Mouse (Mus musculus) neutrophil, adult 5-6 weeks (primary cell): ENCODE results near the gene Sgsm1. TPM values are rescaled to one million over a fixed set of nuclear protein-coding genes. Genes with fewer than 3 reads are reported as not detected.

Source experiments
- ATAC-seq: fragments of 151-379, 151-347 bp; 2 replicates; pipeline ENCODE4 v1.8.0; 2017; ENCODE audit warnings: mild to moderate bottlenecking, moderate TSS enrichment; ENCODE audit not compliant: insufficient number of reproducible peaks, poor library complexity, low FRiP score, severe bottlenecking; ENCODE audit errors: extremely low read depth
- total RNA-seq: library from RNA; stranded (forward); fragments of 200-1000 nt; gene quantifications from 2 replicates; pipeline ENCODE4 v1.2.3, GENCODE M21; 2017

Gene Sgsm1
- total RNA-seq, 1 experiment from 2014 or later, result not detected

DNA sequence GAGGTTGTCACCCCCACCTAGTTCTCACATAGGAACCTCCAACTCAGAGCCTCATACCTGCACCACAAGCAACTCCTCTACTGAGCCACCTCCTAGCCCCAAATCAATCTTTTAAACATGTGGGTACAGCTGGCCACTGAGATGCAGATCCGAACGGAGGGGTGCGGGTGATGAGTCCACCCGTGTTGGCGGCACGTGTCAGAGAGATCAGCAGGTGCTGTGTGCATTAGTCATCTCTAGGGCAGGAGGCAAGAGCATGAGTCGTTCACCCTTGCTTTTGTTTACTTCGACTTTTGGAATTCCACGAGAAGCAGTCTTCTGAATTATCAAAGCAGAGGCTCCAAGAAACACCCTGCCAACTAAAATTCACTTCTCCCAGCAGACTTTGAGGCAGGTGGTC lies 106.4 kb downstream of the Sgsm1 start:
- no peak for ATAC-seq

DNA sequence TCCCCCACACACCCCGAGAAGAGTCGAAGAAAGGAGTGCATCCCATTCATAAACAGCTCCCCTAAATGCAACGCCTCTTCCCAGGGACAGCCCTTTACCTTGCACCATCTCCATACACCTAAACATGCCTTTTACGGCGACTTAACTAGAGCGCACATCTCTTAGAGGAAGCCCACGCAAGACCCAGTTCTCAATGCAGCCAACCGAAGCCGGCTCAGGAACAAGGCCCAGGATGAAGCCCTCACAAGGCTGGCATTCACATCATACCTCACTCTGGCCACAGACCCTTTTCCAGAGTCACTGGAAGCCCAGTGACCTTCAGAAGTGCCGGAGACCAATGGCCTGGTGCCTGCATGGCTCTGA lies 110.8 kb downstream of the Sgsm1 start:
- ATAC-seq, result no peak

DNA sequence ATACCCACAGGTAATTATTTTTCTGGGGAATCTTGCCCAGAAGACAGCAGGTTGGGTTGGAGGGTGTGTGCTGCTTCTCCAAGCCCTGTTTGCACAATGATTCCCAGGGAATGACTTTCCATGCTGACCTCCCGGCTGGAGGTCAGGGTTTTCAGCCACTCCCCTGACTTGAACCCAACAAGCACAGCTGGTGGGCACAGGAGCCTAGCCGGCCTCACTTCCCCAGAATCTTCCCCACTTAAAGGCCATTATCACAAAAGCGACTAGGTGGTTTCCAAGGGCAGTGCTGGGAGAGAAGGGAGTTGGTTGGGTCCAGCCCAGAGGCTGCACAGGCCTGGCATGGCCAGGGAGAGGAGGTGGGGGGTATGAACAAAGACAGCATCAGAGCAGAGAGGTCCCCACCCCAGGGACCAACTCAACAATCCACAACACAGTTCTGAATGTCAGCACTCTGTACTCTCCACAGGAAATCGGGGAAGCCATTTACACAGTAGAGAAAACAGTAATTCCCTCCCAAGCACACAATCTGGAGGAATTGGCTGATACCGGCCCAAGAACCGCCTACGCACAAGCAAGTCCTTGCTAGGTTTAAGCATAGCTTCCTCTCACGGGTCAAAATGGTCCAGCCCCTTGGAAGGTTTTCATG lies 111.3 kb downstream of the Sgsm1 start:
- no peak for ATAC-seq

DNA sequence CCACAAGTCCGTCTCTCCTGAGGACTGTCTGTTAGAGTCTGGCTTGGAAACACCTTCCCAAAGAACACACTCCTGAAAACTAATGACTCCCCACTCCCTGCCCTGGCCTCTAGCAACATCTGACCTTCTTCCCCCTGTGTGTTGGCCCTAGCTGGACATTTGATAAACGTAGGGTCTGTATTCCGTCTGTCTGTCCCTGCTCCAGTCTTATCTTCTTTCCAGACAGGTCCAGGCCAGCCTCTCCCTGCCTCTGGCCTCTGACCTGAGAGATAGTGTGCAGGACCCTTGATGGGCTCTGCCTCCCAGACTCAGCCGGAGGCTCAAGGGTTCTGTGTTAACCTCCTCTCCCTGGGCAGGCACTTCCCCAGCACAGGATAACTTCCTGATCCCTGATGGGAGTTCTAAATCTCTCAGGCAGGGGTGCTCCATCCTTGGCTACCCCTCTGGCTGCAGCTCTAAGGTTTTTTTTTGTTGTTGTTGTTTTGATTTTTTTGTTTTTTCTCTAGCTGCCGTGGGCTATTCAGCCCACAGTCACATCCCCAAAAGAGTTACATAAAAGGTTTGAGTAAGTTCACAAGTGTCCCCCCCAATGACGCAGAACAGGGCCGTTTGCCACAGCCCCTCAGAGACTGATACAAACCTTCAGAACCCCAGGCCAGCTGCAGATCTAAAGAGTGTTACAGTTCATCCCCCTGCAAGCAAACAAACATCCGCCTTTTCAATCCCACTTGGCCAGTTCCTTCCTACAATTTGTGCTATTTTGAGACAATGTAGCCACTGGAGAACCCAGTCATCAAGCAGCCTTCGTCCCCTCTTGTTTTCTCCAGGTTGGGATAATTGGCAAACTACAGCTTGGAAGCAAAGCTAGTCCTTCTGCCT lies 113.4 kb downstream of the Sgsm1 start:
- ATAC-seq, result no peak

DNA sequence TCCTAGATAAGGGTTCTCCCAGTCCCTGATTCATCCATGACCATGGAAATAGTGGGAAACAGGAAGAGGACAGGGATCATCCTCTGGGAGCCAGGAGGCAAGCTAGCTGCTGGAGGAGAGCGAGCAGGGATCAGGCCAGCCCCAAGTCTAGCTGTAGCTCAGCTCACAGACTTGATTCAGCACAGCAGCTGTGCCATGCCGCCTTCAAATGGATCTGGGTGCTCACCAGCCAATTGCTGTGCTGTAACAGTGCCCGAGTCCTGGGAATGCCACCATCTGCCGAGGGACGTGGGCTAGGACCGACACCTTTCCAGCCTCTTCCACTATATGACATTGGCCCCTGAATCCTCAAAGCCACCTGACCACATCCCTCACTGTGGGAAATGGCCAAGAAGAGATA lies 114.7 kb downstream of the Sgsm1 start:
- no peak for ATAC-seq

DNA sequence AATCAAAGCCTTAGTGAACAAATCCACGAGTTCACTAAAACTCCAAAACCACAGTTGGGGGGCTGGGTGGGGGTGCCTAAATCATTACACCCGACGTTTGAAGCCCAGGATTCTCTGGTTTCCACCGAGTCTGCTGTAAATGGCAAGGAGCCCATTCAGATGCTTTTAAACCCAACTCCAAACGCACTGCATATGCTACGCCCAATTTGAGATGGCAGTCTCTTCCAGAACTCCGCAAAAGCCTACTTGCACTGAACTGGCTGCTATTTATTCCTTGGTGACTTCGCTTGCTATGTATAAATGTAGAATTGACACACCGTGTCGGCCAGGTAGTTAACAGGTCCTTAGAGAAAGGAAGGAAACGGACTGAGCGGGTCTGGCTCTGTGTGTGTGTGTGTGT lies 115.1 kb downstream of the Sgsm1 start:
- no peak for ATAC-seq

DNA sequence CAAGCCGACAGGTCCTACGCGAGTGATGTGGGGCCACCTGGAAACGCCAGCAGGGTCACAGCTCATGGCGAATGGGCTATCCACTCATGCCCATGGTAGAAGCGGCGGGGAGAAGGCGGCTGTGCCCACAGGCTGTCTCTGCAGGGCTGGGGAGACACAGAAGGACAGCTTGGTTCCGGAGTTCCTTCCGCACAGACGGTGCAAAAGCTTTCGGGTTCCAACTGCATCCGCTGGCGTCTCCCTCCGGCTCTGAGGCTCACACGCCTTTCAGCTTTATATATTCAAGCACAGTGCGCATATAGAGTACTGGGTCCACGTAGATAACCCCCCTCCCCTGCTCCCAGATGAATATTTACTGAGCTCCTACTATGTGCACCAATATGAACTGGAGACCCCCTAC lies 116.8 kb downstream of the Sgsm1 start:
- ATAC-seq, result no peak

Other genes starting within 250 kb of the Sgsm1 start
- not detected in 2 replicates for gene Crybb2, start 240.7 kb downstream of the Sgsm1 start, total RNA-seq
- gene Crybb3, start 229.2 kb downstream of the Sgsm1 start, total RNA-seq, result not detected in 2 replicates
- 0.23 and 0.49 TPM in 2 replicates for gene 2900026A02Rik, start 89.5 kb downstream of the Sgsm1 start, total RNA-seq
- not detected in 2 replicates for gene Tmem211, start 83.9 kb downstream of the Sgsm1 start, total RNA-seq
- gene Aym1, start 46.5 kb upstream of the Sgsm1 start, total RNA-seq, result not detected in 2 replicates
- gene Wscd2, start 179.5 kb upstream of the Sgsm1 start, total RNA-seq, result 0.74 and 1.0 TPM in 2 replicates